Mouse (Mus musculus) left cerebral cortex, postnatal 14 days (tissue): ENCODE measurements at regions not wholly inside any gene's neighbourhood (a gene's known extent, or its start where the extent isn't known, plus 50 kb on each side); places are given as distances from the start of the nearest gene placed in this dataset.

Experiments used
- DNase-seq, 2 experiments: peaks; one replicate each; pipeline ENCODE4 v3.0.0; 2021 to 2022; ENCODE audit warnings: low spot score in 2 of 2, mixed read lengths in 1 of 2
- intact Hi-C: fragments of 180-260 bp; cut with DNase I; formaldehyde crosslinking; loops from one replicate; pipeline ENCODE4 v1.15.1; 2025

DNA sequence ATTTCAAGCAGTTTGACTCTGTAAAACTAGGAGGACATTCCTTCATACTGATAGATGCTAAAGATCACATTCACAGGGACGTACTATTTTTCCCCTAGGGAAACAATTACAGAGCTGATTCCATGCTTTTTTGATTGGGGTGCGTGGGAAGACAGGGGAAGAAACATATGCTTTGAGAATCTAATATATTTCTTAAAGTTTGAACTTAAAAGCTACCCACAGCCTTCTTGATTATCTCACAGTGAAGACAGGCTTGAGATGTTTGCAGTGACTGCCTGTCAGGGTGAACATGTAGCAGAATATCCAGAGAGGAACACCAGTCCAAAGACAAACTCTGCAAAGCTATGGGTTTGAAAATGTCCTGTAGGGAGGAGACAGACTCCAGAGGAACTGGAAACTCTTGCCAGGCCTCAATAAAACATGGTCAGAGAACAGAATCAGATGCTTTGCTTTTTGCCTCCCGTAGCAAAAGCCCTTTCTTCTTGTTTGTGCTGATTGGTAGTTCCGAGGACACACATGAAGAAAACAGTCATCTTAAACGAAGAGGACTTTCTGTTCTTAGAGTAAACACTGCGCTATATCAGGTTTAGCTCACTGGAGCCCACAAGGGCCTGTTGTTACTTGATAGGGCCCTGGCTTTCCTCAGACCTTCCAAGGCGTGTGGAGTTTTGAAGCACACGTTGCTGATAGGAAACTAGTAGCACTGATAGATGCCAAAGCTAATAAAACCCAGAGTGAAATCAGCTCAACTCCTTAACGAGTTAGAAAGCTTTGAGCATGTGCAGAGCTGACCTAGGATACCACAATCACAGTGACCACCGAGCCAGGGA is 630.8 kb downstream of the Lmo4 start:
- no peak for DNase-seq
- intact Hi-C loops: no loop called here

DNA sequence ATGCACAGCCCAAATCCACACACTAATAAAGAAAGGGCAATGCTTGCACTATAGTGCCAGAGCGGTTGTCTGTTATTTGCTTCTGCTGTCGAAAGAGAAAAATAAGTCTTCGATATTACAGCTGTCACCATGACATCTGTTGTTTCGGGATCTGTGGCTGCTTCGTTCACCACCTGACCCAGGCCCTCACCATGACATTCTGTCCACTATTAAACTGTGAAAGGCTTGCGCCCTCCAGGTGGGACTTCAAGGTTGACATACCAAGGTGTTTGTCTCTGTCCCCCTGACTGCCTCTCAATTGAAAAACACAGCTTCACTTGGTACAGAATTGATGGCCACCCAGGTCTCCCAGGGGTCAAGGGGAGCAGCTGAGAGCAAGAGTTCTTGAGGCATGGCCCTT is 635.1 kb downstream of the Lmo4 start:
- DNase-seq: no peak
- intact Hi-C loops: no loop called here

DNA sequence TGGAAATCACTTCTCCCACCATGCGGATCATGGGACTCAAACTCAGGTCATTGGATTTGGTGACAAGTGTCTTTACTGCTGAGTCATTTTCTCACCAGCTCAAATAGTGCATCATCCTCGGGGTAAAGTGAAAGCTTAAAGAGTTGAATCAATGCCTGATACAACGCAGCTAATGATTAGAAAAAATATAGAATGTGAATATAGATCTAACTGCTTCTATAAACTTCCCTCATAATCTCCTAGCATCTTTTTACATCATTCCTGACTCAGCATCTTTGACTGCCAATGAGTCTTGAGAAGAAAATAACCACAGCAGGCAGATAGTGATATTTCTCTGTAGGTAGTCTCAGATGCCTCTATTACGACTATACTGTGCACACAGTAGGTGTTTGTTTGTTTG is 640.0 kb downstream of the Lmo4 start:
- DNase-seq: no peak
- intact Hi-C loops: no loop called here

DNA sequence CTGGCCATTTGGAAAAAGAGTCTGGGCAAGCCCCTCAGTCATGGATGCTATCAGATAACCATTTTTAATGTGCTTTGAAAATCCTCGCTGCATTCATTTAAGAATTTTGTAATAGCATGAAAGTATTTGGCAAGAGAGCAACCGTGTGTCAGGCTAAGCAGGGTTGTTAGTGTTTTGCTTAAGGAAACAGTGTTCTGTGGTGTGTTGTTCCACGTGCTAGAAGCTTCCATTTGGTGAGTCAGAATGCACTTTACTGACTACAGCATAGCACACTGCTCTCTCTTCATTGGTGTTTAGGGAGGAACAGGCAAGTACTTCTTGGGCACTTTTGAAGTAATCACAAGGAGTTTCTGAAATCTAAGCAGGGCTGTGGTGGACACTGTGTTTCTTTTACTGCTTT is 661.0 kb upstream of the Pkn2 start:
- intact Hi-C loops: no loop called here
- DNase-seq: no peak

DNA sequence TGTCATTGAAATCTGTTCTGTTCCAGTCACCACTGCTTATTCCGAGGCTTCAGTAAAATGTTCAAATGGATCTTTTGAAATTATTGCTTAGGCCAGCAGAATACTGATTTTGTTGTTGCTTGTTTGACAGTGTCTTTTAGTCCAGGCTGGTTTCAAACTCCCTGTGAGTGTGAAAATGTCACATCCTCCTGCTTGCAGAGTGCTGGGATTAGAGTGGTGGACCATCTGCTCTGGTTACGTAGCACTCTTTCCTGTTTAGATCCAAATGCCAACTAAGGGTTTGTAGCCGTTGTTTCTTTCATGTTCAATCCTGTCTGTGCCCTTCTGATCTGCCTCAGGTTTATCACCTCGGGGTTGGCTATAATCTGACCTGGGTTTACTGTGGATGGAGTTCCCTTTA is 646.2 kb upstream of the Pkn2 start:
- intact Hi-C loops: no loop called here

DNA sequence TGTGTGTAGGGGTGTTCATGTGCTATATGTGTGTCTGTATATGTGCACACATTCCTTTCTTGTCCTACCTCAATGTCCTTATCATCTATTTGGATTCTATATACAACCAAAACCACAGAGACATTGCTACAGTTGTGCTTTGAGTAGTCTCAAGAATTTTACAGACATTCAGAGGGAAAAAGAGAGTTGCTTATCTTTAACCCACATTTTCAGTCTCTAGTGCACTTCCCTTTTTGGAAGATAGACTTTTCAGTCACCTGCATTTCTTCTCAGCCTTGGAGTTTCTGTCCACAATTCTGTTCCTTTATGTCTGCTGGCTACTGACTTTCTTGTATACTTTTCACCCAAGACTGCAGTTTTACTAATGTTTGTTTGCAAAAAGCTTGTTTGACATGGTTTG is 645.5 kb upstream of the Pkn2 start:
- no peak for DNase-seq
- intact Hi-C loops: no loop called here

More for the DNA sequence above, 646.2 kb upstream of the Pkn2 start:
- no peak for DNase-seq

DNA sequence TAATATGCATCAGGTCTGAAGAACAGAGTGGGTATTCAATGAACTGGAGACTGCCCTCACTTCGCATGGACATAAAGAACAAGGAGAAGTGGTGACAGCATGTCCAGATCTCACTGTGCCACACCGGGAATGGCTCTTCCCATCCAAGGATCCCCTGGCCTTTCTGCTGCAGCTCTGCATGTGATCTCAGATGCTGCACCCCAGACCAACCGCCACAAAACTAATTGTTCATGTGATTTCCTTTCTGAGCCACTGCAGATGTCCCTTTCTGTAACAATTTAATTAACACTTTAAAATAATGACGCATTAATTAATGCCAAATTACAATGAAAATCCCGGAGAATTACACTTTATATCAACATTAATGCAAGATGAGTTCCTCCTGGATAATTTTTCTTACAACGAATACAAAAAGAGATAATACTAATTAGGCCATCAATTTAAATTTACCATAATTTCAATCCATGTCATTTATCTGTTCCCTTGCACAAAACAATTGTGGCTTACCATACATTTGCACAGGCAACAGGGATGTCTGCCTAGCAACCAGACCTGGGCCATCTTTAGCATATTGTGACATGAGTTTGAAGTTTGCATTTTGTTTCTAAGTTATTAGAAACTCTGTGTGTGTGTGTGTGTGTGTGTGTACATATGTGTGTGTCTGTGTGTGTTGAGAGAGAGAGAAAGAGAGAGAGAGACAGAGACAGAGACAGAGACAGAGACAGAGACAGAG is 630.9 kb upstream of the Pkn2 start:
- intact Hi-C loops: no loop called here
- no peak for DNase-seq

DNA sequence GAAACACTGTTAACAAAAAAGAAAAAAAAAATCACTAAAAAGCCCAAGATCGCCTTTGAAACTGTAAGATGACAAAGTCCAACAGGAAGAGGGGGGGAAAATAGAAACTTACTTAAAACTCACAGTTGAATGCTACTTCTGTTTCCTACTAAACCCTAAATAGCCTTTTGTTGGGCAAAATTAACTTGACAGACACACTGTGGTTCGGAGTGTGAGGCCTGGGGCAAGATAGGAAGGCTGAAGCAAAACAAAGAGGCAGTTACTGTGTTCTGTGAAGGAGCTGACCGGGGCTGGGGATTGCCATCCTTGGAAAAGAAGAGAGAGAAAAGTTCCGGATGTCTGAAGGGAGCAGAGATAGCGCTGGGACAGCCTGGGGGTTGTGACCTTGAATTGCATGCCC is 627.7 kb upstream of the Pkn2 start:
- intact Hi-C loops: loop anchor here (5.0 to 10.0 kb wide), 2 partner anchors 693 to 895 kb away; no protein-coding TSS in a partner anchor
- DNase-seq: no peak

DNA sequence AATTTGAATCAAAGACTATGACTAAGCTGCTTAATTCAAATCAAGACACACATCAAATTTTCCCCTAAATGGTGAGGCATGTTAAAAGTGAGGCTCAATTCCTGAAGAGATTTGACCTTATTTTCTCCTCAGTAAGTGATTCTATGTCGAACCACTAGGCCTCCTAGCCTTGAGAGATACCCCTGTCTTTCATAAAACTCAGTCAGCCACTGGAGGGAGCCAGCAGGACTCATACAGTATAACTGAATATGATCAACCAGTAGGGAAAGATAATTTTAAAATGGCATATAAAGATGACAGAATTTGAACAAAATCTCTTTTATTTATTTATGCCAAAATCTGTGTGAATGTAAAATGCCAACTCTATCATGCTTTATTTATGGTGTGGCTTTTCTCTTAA is 626.5 kb upstream of the Pkn2 start:
- intact Hi-C loops: loop anchor here (5.0 to 10.0 kb wide), 2 partner anchors 694 to 897 kb away; no protein-coding TSS in a partner anchor
- peak; percentile 78 to 83 for DNase-seq

DNA sequence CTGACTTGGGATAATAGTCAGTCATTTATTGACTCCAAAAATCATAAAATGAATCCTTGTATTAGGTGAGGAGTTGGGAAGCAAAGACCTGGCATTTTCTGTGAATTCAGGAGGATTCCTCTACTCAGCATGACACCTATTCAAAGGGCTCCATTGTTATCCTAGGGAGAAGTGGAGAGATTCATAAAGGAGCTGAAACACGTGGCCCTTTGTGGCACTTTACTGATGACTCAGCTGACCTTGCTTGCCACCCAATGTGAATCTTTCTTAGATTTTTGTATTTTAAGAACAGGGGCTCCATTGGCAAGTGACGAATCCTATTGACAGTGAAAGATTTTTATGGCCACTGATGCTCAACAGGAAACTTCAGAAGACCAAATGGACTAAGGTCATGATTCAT is 619.2 kb upstream of the Pkn2 start:
- DNase-seq: no peak
- intact Hi-C loops: loop anchor here (10.0 kb wide), 1 partner anchor 904 kb away; no protein-coding TSS in a partner anchor

DNA sequence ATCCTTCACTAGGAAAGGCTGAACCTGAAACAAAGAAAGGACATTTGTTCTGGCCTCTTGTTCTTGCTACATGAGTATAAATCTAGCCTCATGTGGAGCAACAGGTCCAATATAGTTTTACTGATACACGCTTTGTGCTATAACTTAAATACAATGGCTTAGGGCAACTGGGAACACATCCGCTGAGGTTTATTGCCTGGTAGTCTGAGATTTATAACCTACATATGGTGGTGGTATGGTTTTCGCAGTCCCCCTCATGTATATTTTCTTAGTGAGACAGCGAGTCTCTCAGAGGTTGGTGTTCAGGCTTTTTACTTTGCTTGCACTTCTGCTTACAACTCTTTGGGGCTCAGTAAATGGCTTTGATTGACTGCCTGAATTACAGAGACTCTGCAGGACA is 613.6 kb upstream of the Pkn2 start:
- no peak for DNase-seq
- intact Hi-C loops: no loop called here

DNA sequence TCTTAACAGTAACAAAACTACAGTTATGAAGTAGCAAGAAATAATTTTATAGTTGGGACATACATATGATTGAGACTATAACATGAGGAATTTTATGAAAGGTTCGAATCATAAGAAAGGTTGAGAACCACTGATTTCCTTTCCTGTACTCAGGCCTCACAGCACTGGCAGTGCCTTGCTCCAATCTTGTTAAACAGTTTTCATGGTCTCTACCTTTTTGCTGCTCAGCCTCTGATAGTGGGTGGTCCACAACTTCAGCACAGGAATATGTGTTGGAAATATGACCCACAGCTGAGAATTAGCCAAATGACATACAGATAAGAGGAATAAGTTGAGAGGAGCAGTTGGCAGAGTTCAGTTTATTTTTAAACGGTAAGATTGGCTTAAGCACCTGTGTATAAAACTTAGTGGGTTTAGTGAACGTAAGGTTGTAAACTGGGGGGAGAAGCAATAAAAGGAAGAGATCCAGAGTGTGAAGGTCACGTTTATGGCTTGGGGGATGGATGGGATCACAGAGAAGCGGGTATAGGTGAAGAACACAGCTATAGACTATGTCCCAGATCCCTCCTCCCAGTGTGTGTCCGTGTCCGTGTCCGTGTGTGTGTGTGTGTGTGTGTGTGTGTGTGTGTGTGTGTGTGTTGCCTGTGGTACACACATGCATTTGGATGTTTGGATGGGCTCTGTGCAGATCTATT is 596.3 kb upstream of the Pkn2 start:
- no peak for DNase-seq
- intact Hi-C loops: no loop called here

DNA sequence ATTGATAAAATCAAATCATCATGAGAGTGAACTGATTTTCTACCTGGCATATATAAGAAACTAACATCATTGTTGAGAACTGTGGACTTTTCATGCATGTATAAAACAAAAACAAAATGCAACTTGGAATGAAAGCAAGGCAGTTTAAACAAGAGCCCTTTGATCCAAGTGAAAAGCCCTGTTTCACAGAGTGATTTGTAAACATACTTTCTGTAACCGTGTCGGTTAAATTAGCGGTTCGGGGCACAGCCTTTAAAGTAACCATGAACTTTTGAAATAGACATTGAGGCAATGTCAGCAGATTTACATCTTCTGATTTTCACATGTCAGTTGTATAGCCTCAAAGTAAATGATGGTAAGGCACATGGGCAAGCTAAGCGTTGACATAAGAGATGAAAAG is 593.7 kb upstream of the Pkn2 start:
- intact Hi-C loops: no loop called here
- DNase-seq: no peak

DNA sequence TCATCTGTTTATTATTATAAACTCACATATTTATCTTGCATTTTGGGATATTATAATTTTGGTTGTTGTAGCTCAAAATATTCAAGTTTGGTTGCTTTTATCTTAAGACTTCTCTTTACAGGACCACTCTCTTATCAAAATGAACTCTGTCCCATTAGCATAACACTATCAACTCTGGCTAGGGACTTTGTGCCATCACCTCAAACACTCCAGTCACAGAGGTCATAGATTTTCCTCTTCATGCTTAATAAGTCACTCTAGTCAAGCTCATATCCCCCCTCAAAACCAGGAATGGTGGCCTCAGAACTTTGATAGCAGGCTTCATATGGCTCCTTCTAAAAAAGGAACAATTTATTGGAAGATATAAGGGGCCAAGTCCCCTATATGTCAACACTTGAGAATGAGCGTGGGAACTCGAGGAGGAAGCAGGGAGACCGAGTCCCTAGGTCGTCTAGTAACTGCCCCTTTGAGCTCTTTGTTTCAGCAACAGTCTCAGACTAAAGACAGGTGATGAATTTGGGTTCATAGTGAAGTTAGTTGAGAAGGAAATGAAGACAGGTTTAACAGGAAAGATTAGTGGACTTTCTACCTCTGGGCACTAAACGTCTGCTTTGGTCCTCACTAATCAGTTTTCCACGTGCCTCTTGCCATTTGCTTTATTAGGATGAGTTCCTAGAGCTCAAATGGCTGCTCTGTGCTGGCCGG is 565.4 kb upstream of the Pkn2 start:
- intact Hi-C loops: no loop called here
- no peak for DNase-seq

DNA sequence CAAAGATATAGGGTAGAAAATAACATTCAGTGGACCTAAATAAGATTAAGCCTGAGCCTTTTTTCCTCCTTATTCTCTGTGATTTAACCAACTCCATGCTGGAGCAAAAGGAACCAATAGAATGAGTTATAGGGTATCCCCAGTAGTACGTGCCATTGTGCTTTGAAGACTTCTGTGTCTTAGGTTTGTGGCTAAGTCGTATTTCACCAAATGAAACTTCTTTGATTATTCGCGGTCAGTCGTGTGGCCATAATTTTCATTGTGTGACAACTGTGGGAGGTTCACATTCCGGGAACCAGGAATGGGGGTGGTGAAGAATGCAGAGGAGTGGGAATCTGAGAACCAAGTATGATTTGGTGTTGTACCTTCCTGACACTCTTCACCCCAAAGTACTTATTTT is 535.6 kb upstream of the Pkn2 start:
- intact Hi-C loops: no loop called here
- no peak for DNase-seq

DNA sequence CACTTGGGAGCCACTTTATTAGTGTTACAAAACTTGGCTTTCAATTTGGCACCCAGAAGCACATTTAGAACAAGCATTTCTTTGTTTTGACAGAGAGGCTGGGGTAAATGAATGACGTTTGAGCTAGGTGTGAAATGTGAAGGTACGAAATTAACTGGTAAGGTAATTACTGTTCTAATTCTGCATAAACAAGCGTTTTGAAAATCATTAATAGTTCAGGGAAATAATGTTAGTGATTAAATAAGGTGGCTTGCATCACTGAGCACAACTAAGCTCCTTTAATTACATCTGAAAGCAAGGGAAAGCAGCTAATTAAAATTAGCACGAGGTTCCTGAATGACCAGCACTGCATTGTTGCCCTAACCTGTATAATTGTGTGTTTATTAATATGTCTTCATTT is 529.9 kb upstream of the Pkn2 start:
- intact Hi-C loops: no loop called here
- no peak for DNase-seq

DNA sequence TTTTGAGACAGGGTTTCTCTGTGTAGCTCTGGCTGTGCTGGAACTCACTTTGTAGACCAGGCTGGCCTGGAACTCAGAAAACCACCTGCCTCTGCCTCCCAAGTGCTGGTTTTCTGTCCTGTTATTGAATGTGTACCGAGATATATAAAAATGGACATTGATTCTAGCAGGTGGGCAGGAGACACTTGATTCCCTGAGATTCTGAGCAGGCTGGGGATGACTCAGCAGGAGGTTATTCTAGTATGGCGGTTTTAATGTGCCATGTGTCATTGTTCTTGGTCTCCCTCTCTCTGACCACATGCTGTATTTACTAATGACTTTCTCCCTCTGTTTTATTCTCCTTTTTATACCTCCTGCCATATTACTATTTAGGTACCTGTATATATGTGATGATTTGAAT is 517.2 kb upstream of the Pkn2 start:
- no peak for DNase-seq
- intact Hi-C loops: no loop called here

DNA sequence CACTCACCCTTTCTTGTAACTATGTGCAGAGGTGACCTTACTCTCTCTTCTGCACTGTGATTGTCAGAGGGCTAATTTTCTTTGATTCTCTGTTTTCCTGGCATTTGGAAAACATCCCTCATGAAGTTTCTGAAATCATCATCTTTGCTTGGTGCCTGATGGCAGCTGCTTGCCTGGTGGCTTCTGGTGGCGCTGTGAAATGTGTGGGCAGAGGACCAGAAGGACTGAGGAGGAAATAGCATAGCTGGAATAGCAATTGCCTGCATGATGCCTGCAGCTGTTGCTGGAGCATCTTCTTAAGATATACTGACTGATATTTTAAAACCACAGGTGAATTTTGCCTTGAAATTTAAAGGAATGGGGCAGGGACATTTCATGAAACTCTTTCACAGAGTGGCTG is 502.6 kb upstream of the Pkn2 start:
- peak; percentile 54 to 68 for DNase-seq
- intact Hi-C loops: no loop called here

DNA sequence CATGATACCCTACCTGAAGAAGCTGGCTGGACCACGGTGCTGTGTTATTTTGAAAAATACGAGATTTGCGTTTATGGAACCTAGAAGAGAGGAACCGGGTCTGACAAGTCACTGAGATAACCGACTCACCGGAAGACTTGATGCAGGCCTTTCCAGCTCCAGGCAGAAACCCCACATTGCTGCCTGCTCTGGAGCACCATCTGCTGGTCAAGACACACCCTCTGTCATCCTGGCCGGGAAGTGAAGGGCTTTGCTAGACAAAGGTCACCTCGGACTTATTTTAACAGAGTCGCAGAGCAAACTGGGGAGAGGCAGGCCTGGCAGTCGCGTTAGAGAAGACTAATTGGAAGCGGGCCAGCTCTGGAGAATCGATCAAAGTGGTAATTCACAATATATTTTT is 497.4 kb upstream of the Pkn2 start:
- peak; percentile 52 to 71 for DNase-seq
- intact Hi-C loops: loop anchor here (2.0 to 5.0 kb wide), 2 partner anchors 62 to 138 kb away; no protein-coding TSS in a partner anchor

DNA sequence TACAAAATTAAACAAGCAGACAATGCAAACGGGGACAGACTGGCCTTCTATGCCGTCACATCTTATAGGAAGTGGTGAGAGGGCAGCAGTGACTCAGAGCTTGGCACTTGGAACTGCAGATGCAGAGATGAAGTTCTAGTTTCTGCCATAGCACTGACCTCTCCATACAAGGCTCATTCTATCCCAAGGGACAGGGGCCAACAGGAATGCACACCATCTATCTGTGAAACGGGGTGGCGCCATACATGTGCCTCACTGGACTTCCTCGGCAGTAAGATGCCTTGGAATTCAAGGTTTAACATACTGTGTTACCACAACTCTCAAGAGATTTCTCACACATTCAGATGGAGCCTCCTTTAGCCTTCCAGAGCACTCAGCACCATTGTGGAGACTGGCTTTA is 495.6 kb upstream of the Pkn2 start:
- DNase-seq: no peak
- intact Hi-C loops: loop anchor here (5.0 kb wide), 1 partner anchor 60 kb away; no protein-coding TSS in a partner anchor
